In genomic region chr19:40302916-40303315, GRCm38 (mm10) we compare ENCODE assay signal across 9 mouse cellular contexts. TPM values are rescaled to one million over a fixed set of nuclear protein-coding genes. Genes with fewer than 3 reads are reported as not detected.
DNase-seq lines count a peak whose midpoint lies in the region; ATAC-seq and TF ChIP-seq lines count a peak whose summit lies in the region.
"Had no signal": no experiment of that assay in that cellular context is flagged by ENCODE, and none has a peak within 500 bp of the region (broad histone marks: within the 10 kb centered on the region; RNA-seq: fewer than 3 reads in every experiment).

No protein-coding gene starts in this region.

- no peak overlapping the region for H3K9ac ChIP-seq in lung, embryonic 16.5 days (ENCODE audit: low read length)
- peak overlapping the region; percentile 40; the same call in 1 of the 2 replicates for H3K9ac ChIP-seq in heart, embryonic 11.5 days (ENCODE audit: low read depth, low read length)
- no peak overlapping the region for H3K9ac ChIP-seq in intestine, embryonic 15.5 days

- 0 out of 2 replicates have a peak, but pooled peaks have one; percentile 17 for ATAC-seq in lung, embryonic 16.5 days (ENCODE audit: low read depth)
- peak; percentile 25; the same call in 1 of the 2 replicates for ATAC-seq in heart, embryonic 11.5 days (replicated peaks; ENCODE audit: insufficient number of reproducible peaks, low FRiP score, low TSS enrichment)
- ATAC-seq in intestine, embryonic 15.5 days = peak; percentile 51

- H3K27ac ChIP-seq in lung, embryonic 16.5 days (ENCODE audit: low read length) = no peak overlapping the region
- peak overlapping the region; percentile 65 for H3K27ac ChIP-seq in heart, embryonic 11.5 days (ENCODE audit: low read depth, low read length)
- peak overlapping the region; percentile 32; the same call in 1 of the 2 replicates for H3K27ac ChIP-seq in intestine, embryonic 15.5 days
- no peak overlapping the region for H3K27ac ChIP-seq in cerebellum, adult 2 months (ENCODE audit: insufficient read depth, low read length)

- no peak overlapping the region for H3K4me3 ChIP-seq in lung, embryonic 16.5 days (ENCODE audit: low read length)
- no peak overlapping the region for H3K4me3 ChIP-seq in heart, embryonic 11.5 days (ENCODE audit: low read depth, low read length)
- H3K4me3 ChIP-seq in intestine, embryonic 15.5 days (replicated peaks) = no peak overlapping the region
- no peak overlapping the region for H3K4me3 ChIP-seq in cerebellum, adult 2 months (replicated peaks; ENCODE audit: insufficient read depth, low read depth, low read length)

- no peaks in the 10 kb centered on the region for H3K9me3 ChIP-seq in lung, embryonic 16.5 days (ENCODE audit: control insufficient read depth, low read length)
- H3K9me3 ChIP-seq in heart, embryonic 11.5 days (replicated peaks; ENCODE audit: control insufficient read depth, low read length) = no peaks in the 10 kb centered on the region
- H3K9me3 ChIP-seq in intestine, embryonic 15.5 days = no peaks in the 10 kb centered on the region

- DNase-seq in lung, postnatal 36 days = no peak
- peak; percentile 51 for DNase-seq in skeletal muscle tissue, adult 2 months (ENCODE audit: low read depth, low spot score)
- DNase-seq in cerebellum, adult 2 months = no peak
- DNase-seq in cerebellum, adult 8-10 months = no peak
- no peak for DNase-seq in cerebellum, postnatal 25 days
- DNase-seq: kidney, adult 18-20 months had no signal

- no peaks in the 10 kb centered on the region for H3K4me1 ChIP-seq in lung, embryonic 16.5 days (replicated peaks; ENCODE audit: control insufficient read depth, insufficient read depth, low read length)
- H3K4me1 ChIP-seq in heart, embryonic 11.5 days (ENCODE audit: control insufficient read depth, insufficient read depth, low read length) = peaks cover 35% of the 10 kb centered on the region
- H3K4me1 ChIP-seq in intestine, embryonic 15.5 days (replicated peaks) = peaks cover 4% of the 10 kb centered on the region; the same call in 1 of the 2 replicates
- peaks cover 4% of the 10 kb centered on the region; the same call in 1 of the 2 replicates for H3K4me1 ChIP-seq in cerebellum, adult 2 months (ENCODE audit: control insufficient read depth, insufficient read depth, low read length)

- H3K4me2 ChIP-seq in lung, embryonic 16.5 days (ENCODE audit: low read depth, low read length) = no peak overlapping the region
- H3K4me2 ChIP-seq in heart, embryonic 11.5 days = no peak overlapping the region; the same call in 1 of the 2 replicates
- H3K4me2 ChIP-seq in intestine, embryonic 15.5 days (replicated peaks) = 0 out of 2 replicates have a peak overlapping the region, but pooled peaks have one; percentile 2

- WGBS in lung, embryonic 16.5 days = 63% methylated on average over 9 of the region's 9 CpGs
- WGBS in heart, embryonic 11.5 days (ENCODE audit: insufficient replicate concordance) = 45% methylated on average over 9 of the region's 9 CpGs
- WGBS in intestine, embryonic 15.5 days = 59% methylated on average over 9 of the region's 9 CpGs
- 89% methylated on average over 9 of the region's 9 CpGs for WGBS in cerebellum, adult 2 months

- no peak for TF ChIP-seq CTCF in cerebellum, adult 2 months (IDR thresholded peaks at IDR 0.05; ENCODE audit: borderline replicate concordance, insufficient read depth, low read depth, low read length)

- no peaks in the 10 kb centered on the region for H3K27me3 ChIP-seq in lung, embryonic 16.5 days (ENCODE audit: control insufficient read depth, insufficient read depth, low read depth, low read length)
- no peaks in the 10 kb centered on the region for H3K27me3 ChIP-seq in heart, embryonic 11.5 days (ENCODE audit: control insufficient read depth, insufficient read depth, low read length)
- H3K27me3 ChIP-seq in intestine, embryonic 15.5 days (replicated peaks) = no peaks in the 10 kb centered on the region
- no peaks in the 10 kb centered on the region; the same call in 1 of the 2 replicates for H3K27me3 ChIP-seq in cerebellum, adult 2 months (ENCODE audit: control insufficient read depth, insufficient read depth, low read length)

- no peaks in the 10 kb centered on the region for H3K36me3 ChIP-seq in lung, embryonic 16.5 days (ENCODE audit: control insufficient read depth, insufficient read depth, low read length)
- H3K36me3 ChIP-seq in heart, embryonic 11.5 days (ENCODE audit: control insufficient read depth, insufficient read depth, low read length) = no peaks in the 10 kb centered on the region
- 0 out of 2 replicates have a peak, but pooled peaks cover 2% of the 10 kb centered on the region for H3K36me3 ChIP-seq in intestine, embryonic 15.5 days

- TF ChIP-seq POLR2A in cerebellum, adult 2 months (IDR thresholded peaks at IDR 0.05; ENCODE audit: borderline replicate concordance, insufficient read depth, low read length) = no peak

RNA-seq across cellular contexts. Expression of gene Pdlim1, which starts 31.3 kb away (rescaled TPM):
- 179 and 200 TPM in 2 replicates for polyA plus RNA-seq in lung, embryonic 16.5 days (2015; fragmentation: Nextera tagmentation; extraction: Ambion mirVana)
- 318 and 322 TPM in 2 replicates for polyA plus RNA-seq in heart, embryonic 11.5 days (2014; fragmentation: Nextera tagmentation; extraction: Ambion mirVana)
- 195 and 211 TPM in 2 replicates for polyA plus RNA-seq in intestine, embryonic 15.5 days (2015; fragmentation: Nextera tagmentation; extraction: Ambion mirVana)
- 20.1 and 23.2 TPM in 2 replicates for polyA plus RNA-seq in cerebellum, adult 2 months (2012; rRNA removed)

Comparison
In these comparisons a context has a peak if more than half of its experiments do, and no peak if none do; other contexts are left out.
1. H3K27ac ChIP-seq: peak in heart, embryonic 11.5 days (single experiment) and intestine, embryonic 15.5 days (single experiment); none in lung, embryonic 16.5 days (single experiment) and cerebellum, adult 2 months (single experiment).
2. Peak in every context shown above with its lines, with median percentiles within 50 percentile points of each other: ATAC-seq.